Mouse (Mus musculus): ENCODE data around the gene Arpp21. TPM values are rescaled to one million over a fixed set of nuclear protein-coding genes. Genes with fewer than 3 reads are reported as not detected.
A peak's percentile ranks its signal among the peaks of the same experiment; 100 is the strongest.

Arpp21 gene
- polyA plus RNA-seq, 1 experiment from 2014 or later = 4.7 TPM

DNA sequence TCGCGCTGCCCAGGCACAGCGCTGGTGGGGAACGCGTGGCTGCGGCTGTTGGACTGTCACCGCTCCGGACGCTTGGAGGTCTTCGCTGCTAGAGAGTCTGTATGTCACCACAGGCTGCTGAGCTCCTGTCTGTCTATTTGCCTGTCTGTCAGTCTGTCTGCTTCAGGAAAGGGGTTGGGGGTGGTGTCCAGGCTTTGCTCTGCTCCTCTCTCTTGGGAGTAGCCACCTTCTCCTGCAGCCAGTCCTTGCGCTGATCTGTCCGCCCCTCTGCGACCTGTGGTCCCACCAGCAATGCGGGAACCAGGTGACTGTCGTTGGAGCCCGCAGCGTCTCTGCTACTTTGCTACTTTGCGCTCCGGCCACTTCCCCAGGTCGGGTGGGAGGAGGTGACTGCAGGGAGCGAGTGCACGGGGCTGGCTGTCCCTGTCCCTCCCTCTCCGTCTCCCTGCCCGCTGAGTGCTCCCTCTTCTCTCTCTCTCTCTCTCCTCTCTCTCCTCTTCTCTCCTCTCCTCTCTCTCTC lies 1.2 kb downstream of the Arpp21 start:
- peak; percentile 56 for DNase-seq (ENCODE audit: low spot score)
- H3K27me3 ChIP-seq (ENCODE audit: control insufficient read depth, insufficient read depth, low read length) = peaks cover 31% of the 10 kb centered on the region
- no peak overlapping the region for H3K27ac ChIP-seq (replicated peaks; ENCODE audit: low read depth, low read length)
- under 1% methylated on average over 24 of the region's 24 CpGs for WGBS
- H3K4me3 ChIP-seq (ENCODE audit: low read depth, low read length) = peak overlapping the region; percentile 41
- peak overlapping the region; percentile 93 for H3K4me2 ChIP-seq (ENCODE audit: low read depth, severe bottlenecking)
- no peaks in the 10 kb centered on the region for H3K9me3 ChIP-seq (ENCODE audit: control insufficient read depth, low read length)
- no peaks in the 10 kb centered on the region for H3K36me3 ChIP-seq (ENCODE audit: control insufficient read depth, insufficient read depth, low read length)
- H3K4me1 ChIP-seq (ENCODE audit: control insufficient read depth, insufficient read depth, low read length) = peaks cover 8% of the 10 kb centered on the region; the same call in 1 of the 2 replicates
- peak; percentile 45; the same call in 1 of the 2 replicates for ATAC-seq (ENCODE audit: insufficient number of reproducible peaks, low FRiP score, low TSS enrichment, low read depth)
- H3K9ac ChIP-seq (ENCODE audit: low read length) = peak overlapping the region; percentile 19; the same call in 1 of the 2 replicates

DNA sequence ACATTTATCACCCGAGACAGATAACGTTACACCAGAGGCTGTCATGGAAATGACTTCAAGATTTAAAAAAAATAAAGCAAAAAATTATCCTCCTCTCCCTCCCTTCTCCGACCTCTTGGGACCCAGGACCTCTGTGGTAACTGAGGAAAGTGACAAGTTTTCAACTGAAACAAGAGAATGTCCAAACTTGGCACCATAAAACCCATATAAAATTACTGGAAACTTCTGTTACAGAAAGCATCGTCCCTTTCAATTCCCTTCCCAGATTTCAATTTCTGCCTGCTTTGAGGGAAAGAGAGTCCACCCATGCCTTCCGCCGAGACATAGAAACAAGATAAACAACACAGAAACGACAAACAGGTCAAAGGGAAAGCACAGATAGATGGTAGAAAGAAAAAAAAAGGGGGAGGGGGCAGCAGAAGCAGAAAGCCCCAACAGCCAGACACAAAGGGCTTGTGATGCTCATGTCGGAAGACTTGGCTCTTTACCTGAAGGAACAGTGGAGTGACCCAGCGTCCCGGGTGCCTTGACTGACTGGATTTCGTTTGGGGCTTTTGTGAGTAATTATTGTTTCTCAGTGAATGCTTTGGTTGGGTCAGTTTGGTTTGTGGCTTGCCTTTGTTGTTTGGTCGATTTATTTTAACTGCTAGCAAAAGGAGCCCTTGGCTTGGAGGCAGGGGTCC lies 1.8 kb downstream of the Arpp21 start:
- ATAC-seq (ENCODE audit: insufficient number of reproducible peaks, low FRiP score, low TSS enrichment, low read depth) (no peak), DNase-seq (ENCODE audit: low spot score) (no peak)
- peaks cover 8% of the 10 kb centered on the region; the same call in 1 of the 2 replicates for H3K4me1 ChIP-seq (ENCODE audit: control insufficient read depth, insufficient read depth, low read length)
- H3K4me3 ChIP-seq (ENCODE audit: low read depth, low read length) = peak overlapping the region; percentile 41; the same call in 1 of the 2 replicates
- H3K27me3 ChIP-seq (ENCODE audit: control insufficient read depth, insufficient read depth, low read length) = peaks cover 31% of the 10 kb centered on the region
- H3K9me3 ChIP-seq (ENCODE audit: control insufficient read depth, low read length) = no peaks in the 10 kb centered on the region
- WGBS = 22% methylated on average over 12 of the region's 12 CpGs
- H3K27ac ChIP-seq (replicated peaks; ENCODE audit: low read depth, low read length) = no peak overlapping the region
- 0 out of 2 replicates have a peak overlapping the region, but pooled peaks have one; percentile 19 for H3K9ac ChIP-seq (ENCODE audit: low read length)
- H3K4me2 ChIP-seq (ENCODE audit: low read depth, severe bottlenecking) = peak overlapping the region; percentile 93
- H3K36me3 ChIP-seq (ENCODE audit: control insufficient read depth, insufficient read depth, low read length) = no peaks in the 10 kb centered on the region

DNA sequence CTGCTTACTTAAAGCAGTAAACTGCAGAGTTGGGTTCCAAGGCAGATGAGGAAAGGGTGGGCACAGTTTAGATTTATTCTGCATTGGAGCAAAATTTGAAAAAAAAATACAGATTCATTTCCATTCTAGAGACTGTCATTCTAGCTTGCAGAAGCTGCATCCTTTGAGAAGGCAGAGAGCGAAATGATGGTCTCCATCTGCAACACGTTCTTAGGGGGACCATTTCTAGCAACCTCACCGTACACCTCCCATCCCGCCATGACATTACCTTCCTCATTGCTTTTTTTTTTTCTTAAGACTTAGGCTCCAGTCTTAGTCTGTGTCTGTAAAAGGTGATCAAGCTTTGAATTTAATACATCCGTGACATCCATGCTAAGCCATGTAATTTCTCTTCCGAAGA lies 2.4 kb downstream of the Arpp21 start:
- H3K4me2 ChIP-seq (ENCODE audit: low read depth, severe bottlenecking) = no peak overlapping the region
- no peaks in the 10 kb centered on the region for H3K9me3 ChIP-seq (ENCODE audit: control insufficient read depth, low read length)
- no peaks in the 10 kb centered on the region for H3K36me3 ChIP-seq (ENCODE audit: control insufficient read depth, insufficient read depth, low read length)
- H3K9ac ChIP-seq (ENCODE audit: low read length) = no peak overlapping the region
- H3K27ac ChIP-seq (replicated peaks; ENCODE audit: low read depth, low read length) = no peak overlapping the region
- H3K4me1 ChIP-seq (ENCODE audit: control insufficient read depth, insufficient read depth, low read length) = peaks cover 8% of the 10 kb centered on the region; the same call in 1 of the 2 replicates
- H3K27me3 ChIP-seq (ENCODE audit: control insufficient read depth, insufficient read depth, low read length) = peaks cover 31% of the 10 kb centered on the region
- ATAC-seq (ENCODE audit: insufficient number of reproducible peaks, low FRiP score, low TSS enrichment, low read depth) (no peak), DNase-seq (ENCODE audit: low spot score) (no peak)
- H3K4me3 ChIP-seq (ENCODE audit: low read depth, low read length) = no peak overlapping the region
- 71% methylated on average over 6 of the region's 6 CpGs for WGBS

DNA sequence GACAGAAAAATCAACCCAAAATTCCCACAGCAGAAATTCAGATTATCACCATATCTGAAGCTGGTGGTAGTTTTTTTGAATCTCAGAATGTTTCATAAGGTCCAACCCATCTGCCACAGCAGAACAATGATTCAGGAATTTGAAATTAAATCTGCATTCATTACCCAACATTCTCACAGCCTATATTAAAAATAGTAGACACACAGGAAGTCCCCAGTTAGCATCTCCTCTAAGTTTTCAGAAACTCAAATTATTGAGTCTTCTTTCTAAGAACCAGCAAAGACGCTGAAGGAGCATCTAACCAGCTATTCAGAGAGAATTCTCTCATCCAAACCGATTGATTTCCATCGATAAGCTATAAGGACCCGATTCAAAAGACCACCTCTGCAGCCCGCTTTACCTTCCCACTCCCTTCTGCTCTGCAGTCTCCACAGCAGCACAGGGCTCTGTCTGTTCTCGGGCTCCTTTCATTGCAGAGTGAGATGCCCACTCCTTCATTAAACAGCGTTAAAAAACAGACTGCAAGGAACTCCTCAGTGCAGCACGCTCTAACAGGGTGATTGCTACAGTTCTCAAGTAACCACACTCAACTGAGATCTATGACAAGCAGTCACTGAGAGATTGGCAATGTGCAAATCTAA lies 3.7 kb downstream of the Arpp21 start:
- Histone ChIP-seq H3K9me3 (ENCODE audit: control insufficient read depth, low read length) (no peaks in the 10 kb centered on the region), H3K4me1 (ENCODE audit: control insufficient read depth, insufficient read depth, low read length) (peaks cover 8% of the 10 kb centered on the region; the same call in 1 of the 2 replicates), H3K4me3 (ENCODE audit: low read depth, low read length) (no peak overlapping the region), H3K4me2 (ENCODE audit: low read depth, severe bottlenecking) (no peak overlapping the region), H3K27ac (replicated peaks; ENCODE audit: low read depth, low read length) (no peak overlapping the region), H3K9ac (ENCODE audit: low read length) (no peak overlapping the region), H3K36me3 (ENCODE audit: control insufficient read depth, insufficient read depth, low read length) (no peaks in the 10 kb centered on the region), H3K27me3 (ENCODE audit: control insufficient read depth, insufficient read depth, low read length) (peaks cover 31% of the 10 kb centered on the region)
- DNase-seq (ENCODE audit: low spot score) (no peak), ATAC-seq (ENCODE audit: insufficient number of reproducible peaks, low FRiP score, low TSS enrichment, low read depth) (no peak)
- 63% methylated on average over 8 of the region's 8 CpGs for WGBS

DNA sequence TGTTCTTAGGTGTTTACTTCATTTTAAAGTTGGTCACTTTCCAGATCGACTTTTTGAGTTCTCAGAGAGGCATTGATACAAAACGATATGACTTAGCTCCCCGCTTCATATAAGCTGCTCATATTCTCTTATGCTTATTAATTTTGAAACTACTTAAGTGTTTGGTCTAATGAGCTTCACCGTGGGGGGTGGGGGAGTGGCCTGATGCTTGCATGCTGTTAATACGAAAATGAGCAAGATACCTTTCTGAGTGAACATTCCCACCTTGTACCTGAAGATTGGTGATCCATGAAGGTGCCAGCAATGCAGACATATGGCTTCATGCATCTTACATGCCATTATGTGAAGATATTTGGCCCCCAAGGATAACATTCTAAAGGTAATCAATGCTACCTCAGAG lies 4.4 kb downstream of the Arpp21 start:
- H3K4me3 ChIP-seq (ENCODE audit: low read depth, low read length) = no peak overlapping the region
- H3K36me3 ChIP-seq (ENCODE audit: control insufficient read depth, insufficient read depth, low read length) = no peaks in the 10 kb centered on the region
- H3K27me3 ChIP-seq (ENCODE audit: control insufficient read depth, insufficient read depth, low read length) = peaks cover 31% of the 10 kb centered on the region
- H3K4me1 ChIP-seq (ENCODE audit: control insufficient read depth, insufficient read depth, low read length) = peaks cover 8% of the 10 kb centered on the region; the same call in 1 of the 2 replicates
- DNase-seq (ENCODE audit: low spot score) (no peak), ATAC-seq (ENCODE audit: insufficient number of reproducible peaks, low FRiP score, low TSS enrichment, low read depth) (no peak)
- WGBS = 82% methylated on average over 5 of the region's 5 CpGs
- no peak overlapping the region for H3K27ac ChIP-seq (replicated peaks; ENCODE audit: low read depth, low read length)
- no peaks in the 10 kb centered on the region for H3K9me3 ChIP-seq (ENCODE audit: control insufficient read depth, low read length)
- H3K9ac ChIP-seq (ENCODE audit: low read length) = no peak overlapping the region
- no peak overlapping the region for H3K4me2 ChIP-seq (ENCODE audit: low read depth, severe bottlenecking)

DNA sequence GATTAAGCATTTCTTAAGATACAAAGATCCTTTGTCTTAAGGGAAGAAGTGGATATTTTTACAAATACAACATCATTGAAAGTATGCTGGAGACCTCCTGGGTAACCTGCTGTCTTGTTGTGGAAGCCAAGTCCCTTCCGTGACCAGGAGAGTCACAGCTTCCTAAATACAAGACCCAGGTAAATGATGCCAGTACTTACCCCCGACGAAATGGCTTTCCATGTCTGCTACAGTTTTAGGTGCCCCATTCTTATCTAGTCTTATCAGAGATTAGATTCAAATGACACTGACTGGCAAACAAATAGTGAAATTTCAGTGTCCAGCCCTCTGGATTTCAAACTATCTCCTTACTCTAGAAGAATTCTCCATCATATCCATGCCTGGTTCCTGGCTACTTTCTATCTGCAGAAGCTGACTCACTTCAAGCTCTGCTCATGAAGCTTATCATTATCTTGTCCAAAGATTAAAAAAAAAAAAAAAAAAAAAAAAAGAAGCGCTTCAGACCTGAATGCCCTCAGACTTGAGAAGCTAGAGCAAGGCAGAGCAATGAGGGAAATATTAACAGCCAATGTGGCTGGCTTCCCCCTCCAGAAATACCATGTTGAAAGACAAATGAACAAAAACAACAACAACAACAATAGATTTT lies 4.9 kb downstream of the Arpp21 start:
- Histone ChIP-seq H3K4me1 (ENCODE audit: control insufficient read depth, insufficient read depth, low read length) (peaks cover 8% of the 10 kb centered on the region; the same call in 1 of the 2 replicates), H3K9ac (ENCODE audit: low read length) (no peak overlapping the region), H3K4me3 (ENCODE audit: low read depth, low read length) (no peak overlapping the region), H3K36me3 (ENCODE audit: control insufficient read depth, insufficient read depth, low read length) (no peaks in the 10 kb centered on the region), H3K27me3 (ENCODE audit: control insufficient read depth, insufficient read depth, low read length) (peaks cover 29% of the 10 kb centered on the region), H3K27ac (replicated peaks; ENCODE audit: low read depth, low read length) (no peak overlapping the region), H3K9me3 (ENCODE audit: control insufficient read depth, low read length) (no peaks in the 10 kb centered on the region), H3K4me2 (ENCODE audit: low read depth, severe bottlenecking) (no peak overlapping the region)
- no peak for ATAC-seq (ENCODE audit: insufficient number of reproducible peaks, low FRiP score, low TSS enrichment, low read depth)
- WGBS = 83% methylated on average over 4 of the region's 4 CpGs
- no peak for DNase-seq (ENCODE audit: low spot score)

DNA sequence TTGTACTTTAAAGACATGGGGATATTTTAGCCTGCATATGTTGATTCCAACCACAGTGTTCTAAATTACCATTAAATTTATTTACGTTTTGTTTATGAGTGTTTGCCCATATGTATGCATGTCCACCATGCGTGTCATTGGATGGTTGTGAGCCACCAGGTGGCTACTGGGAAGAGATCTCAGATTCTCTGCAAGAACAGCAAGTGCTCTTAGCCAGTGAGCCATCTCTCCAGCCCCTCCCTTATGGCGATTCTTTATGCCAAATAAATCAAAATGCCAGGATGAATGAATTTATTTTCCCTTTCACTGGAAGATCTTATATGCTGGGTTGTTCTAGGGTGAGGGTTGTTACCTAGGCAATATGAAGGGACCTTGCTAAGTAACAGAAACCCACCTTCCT lies 7.3 kb downstream of the Arpp21 start:
- 81% methylated on average over 3 of the region's 3 CpGs for WGBS
- Histone ChIP-seq H3K4me3 (ENCODE audit: low read depth, low read length) (no peak overlapping the region), H3K27me3 (ENCODE audit: control insufficient read depth, insufficient read depth, low read length) (peaks cover 9% of the 10 kb centered on the region), H3K9me3 (ENCODE audit: control insufficient read depth, low read length) (no peaks in the 10 kb centered on the region), H3K27ac (replicated peaks; ENCODE audit: low read depth, low read length) (no peak overlapping the region), H3K4me2 (ENCODE audit: low read depth, severe bottlenecking) (no peak overlapping the region), H3K4me1 (ENCODE audit: control insufficient read depth, insufficient read depth, low read length) (no peaks in the 10 kb centered on the region), H3K36me3 (ENCODE audit: control insufficient read depth, insufficient read depth, low read length) (no peaks in the 10 kb centered on the region), H3K9ac (ENCODE audit: low read length) (no peak overlapping the region)
- DNase-seq (ENCODE audit: low spot score) (no peak), ATAC-seq (ENCODE audit: insufficient number of reproducible peaks, low FRiP score, low TSS enrichment, low read depth) (no peak)

DNA sequence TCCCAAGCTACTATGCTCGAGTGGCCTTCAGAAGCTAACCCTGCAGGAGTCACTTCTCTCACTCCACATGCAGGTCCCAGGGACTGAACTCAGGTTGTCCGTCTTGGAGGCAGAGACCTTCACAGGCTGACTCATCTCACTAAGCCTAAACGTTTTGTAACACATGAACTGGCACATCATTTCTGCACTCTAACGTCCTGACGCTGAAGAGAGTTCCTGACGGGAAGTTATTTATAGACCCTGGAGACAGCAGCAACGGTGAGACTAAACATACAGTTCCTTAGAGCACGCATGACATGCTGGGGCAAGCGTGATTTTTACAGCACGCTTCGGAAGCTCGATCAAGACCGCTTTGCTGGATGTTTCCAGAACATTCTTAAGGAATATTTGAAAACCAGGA lies 8.6 kb downstream of the Arpp21 start:
- Histone ChIP-seq H3K36me3 (ENCODE audit: control insufficient read depth, insufficient read depth, low read length) (no peaks in the 10 kb centered on the region), H3K27me3 (ENCODE audit: control insufficient read depth, insufficient read depth, low read length) (0 out of 2 replicates have a peak, but pooled peaks cover 3% of the 10 kb centered on the region), H3K9ac (ENCODE audit: low read length) (no peak overlapping the region), H3K4me2 (ENCODE audit: low read depth, severe bottlenecking) (no peak overlapping the region), H3K4me1 (ENCODE audit: control insufficient read depth, insufficient read depth, low read length) (no peaks in the 10 kb centered on the region), H3K27ac (replicated peaks; ENCODE audit: low read depth, low read length) (no peak overlapping the region), H3K9me3 (ENCODE audit: control insufficient read depth, low read length) (no peaks in the 10 kb centered on the region), H3K4me3 (ENCODE audit: low read depth, low read length) (no peak overlapping the region)
- ATAC-seq (ENCODE audit: insufficient number of reproducible peaks, low FRiP score, low TSS enrichment, low read depth) = no peak
- no peak for DNase-seq (ENCODE audit: low spot score)
- WGBS = 74% methylated on average over 13 of the region's 13 CpGs
